Mouse (Mus musculus) brain, embryonic 14.5 days (tissue): ENCODE measurements at regions not wholly inside any gene's neighbourhood (a gene's known extent, or its start where the extent isn't known, plus 50 kb on each side); places are given as distances from the start of the nearest gene placed in this dataset.

Source experiments
- CTCF ChIP-seq: fragments of 200-500 bp; IDR thresholded peaks from 2 replicates; pipeline ENCODE4 v1.5.1; 2012; ENCODE audit warnings: inconsistent platforms, mild to moderate bottlenecking, moderate library complexity, borderline replicate concordance; ENCODE audit not compliant: insufficient read depth, insufficient read length; ENCODE audit errors: extremely low read depth
- POLR2A ChIP-seq: fragments of 200-500 bp; IDR thresholded peaks from 2 replicates; pipeline ENCODE4 v1.6.1; 2012; ENCODE audit warnings: mild to moderate bottlenecking, inconsistent platforms, borderline replicate concordance; ENCODE audit not compliant: poor library complexity, insufficient read depth, insufficient read length, severe bottlenecking; ENCODE audit errors: extremely low read depth

GRCm38 (mm10) chr17:51937707-51938106, 104.6 kb upstream of the Satb1 start:
- no peak for TF ChIP-seq POLR2A
- TF ChIP-seq CTCF, result no peak
